Mouse (Mus musculus) liver, adult 2 months (tissue): ENCODE results near the gene Cic. TPM values are rescaled to one million over a fixed set of nuclear protein-coding genes. Genes with fewer than 3 reads are reported as not detected.
A peak's percentile ranks its signal among the peaks of the same experiment; 100 is the strongest.

ENCODE experiments used
- DNase-seq: peaks from one replicate; pipeline ENCODE4 v3.0.0-alpha.2; 2011; ENCODE audit warnings: low read depth, low spot score; ENCODE audit errors: extremely low read depth
- H3K27ac ChIP-seq: fragments of 200-500 bp; replicated peaks from 2 replicates; pipeline ENCODE4 v1.5.1; 2012; ENCODE audit warnings: low read depth, mild to moderate bottlenecking, control low read depth, inconsistent platforms, low read length; ENCODE audit not compliant: insufficient read depth
- H3K27me3 ChIP-seq: fragments of 200-500 bp; 2 replicates; pipeline ENCODE4 v1.6.1; 2012; ENCODE audit warnings: mild to moderate bottlenecking, moderate library complexity, low read length, inconsistent platforms; ENCODE audit not compliant: control insufficient read depth, insufficient read depth
- H3K36me3 ChIP-seq: fragments of 200-500 bp; 2 replicates; pipeline ENCODE4 v1.6.1; 2012; ENCODE audit warnings: low read length, inconsistent platforms; ENCODE audit not compliant: control insufficient read depth, insufficient read depth
- H3K4me1 ChIP-seq: fragments of 200-500 bp; 2 replicates; pipeline ENCODE4 v1.6.1; 2011; ENCODE audit warnings: low read length; ENCODE audit not compliant: control insufficient read depth, insufficient read depth
- H3K4me3 ChIP-seq: fragments of 200-500 bp; 2 replicates; pipeline ENCODE4 v1.5.1; 2011; ENCODE audit warnings: low read depth, mild to moderate bottlenecking, control low read depth, low read length, moderate library complexity; ENCODE audit not compliant: insufficient read depth
- H3K79me2 ChIP-seq: fragments of 200-500 bp; 2 replicates; pipeline ENCODE4 v1.6.1; 2012; ENCODE audit warnings: inconsistent platforms, mild to moderate bottlenecking, low read length, moderate library complexity; ENCODE audit not compliant: control insufficient read depth, insufficient read depth
- H3K9ac ChIP-seq: fragments of 200-500 bp; 2 replicates; pipeline ENCODE4 v1.6.1; 2012; ENCODE audit warnings: low read depth, mild to moderate bottlenecking, control low read depth, inconsistent platforms, low read length
- CTCF ChIP-seq: fragments of 200-500 bp; IDR thresholded peaks from 2 replicates; pipeline ENCODE4 v1.5.1; 2011; ENCODE audit warnings: low read depth, low read length, control low read depth
- POLR2A ChIP-seq: fragments of 200-500 bp; IDR thresholded peaks from 2 replicates; pipeline ENCODE4 v1.6.1; 2011; ENCODE audit warnings: low read length, control low read depth; ENCODE audit not compliant: insufficient read depth; ENCODE audit errors: extremely low read depth
- WGBS: fragments of 180-500 bp; shearing (Covaris S2); methylation state at CpG from one replicate; pipeline ENCODE4 v1.1.7; 2018; 5-methylcytosine and 5-hydroxymethylcytosine counted together
- polyA plus RNA-seq: library from polyadenylated mRNA; depleted of rRNA; stranded (reverse); fragments of >200 nt; gene quantifications from 2 replicates; pipeline ENCODE4 v1.2.3, GENCODE M21; 2012
- total RNA-seq: library from RNA; depleted of rRNA; stranded (reverse); fragments of >200 nt; gene quantifications from 2 replicates; pipeline ENCODE4 v1.2.3, GENCODE M21; 2014

Gene Cic
- total and polyA plus RNA-seq, 2 experiments = 5.3 to 23.3 TPM

- Histone ChIP-seq H3K36me3 (peaks cover 16% of the 10 kb centered on the region), H3K27ac (no peak overlapping the region), H3K79me2 (no peaks in the 10 kb centered on the region), H3K27me3 (no peaks in the 10 kb centered on the region), H3K9ac (no peak overlapping the region), H3K4me3 (no peak overlapping the region), H3K4me1 (peaks cover 4% of the 10 kb centered on the region)
- WGBS = 97% methylated on average over 12 of the region's 12 CpGs
- DNase-seq = no peak
- no peak for TF ChIP-seq POLR2A
- no peak for TF ChIP-seq CTCF
These were observed 20.5 kb downstream of the Cic start for GRCm38 (mm10) chr7:25288011-25288410.

GRCm38 (mm10) chr7:25288721-25289120 is 21.2 kb downstream of the Cic start:
- no peak for TF ChIP-seq CTCF
- TF ChIP-seq POLR2A = no peak

DNA sequence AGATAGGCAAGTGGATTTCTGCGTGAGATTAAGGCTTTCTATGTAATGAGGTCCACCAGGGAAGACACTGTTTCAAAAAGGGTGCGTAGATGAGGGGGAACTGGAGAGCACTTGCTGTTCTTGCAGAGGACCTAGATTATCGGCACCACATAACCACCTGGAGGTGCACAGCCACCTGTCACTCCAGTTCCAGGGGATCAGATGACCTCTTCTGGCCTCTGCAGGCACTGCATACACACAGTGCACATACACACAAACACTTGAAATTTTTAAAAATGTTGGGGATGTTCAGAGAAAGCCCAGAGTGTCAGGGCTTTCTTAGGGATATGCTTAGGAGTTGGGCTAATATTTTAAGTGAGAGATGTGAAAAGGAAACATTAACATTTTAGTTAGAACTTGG is 22.4 kb downstream of the Cic start:
- no peak overlapping the region for H3K27ac ChIP-seq
- no peak for DNase-seq
- H3K4me1 ChIP-seq = no peaks in the 10 kb centered on the region
- H3K9ac ChIP-seq = no peak overlapping the region
- no peaks in the 10 kb centered on the region for H3K79me2 ChIP-seq
- H3K36me3 ChIP-seq = peaks cover 17% of the 10 kb centered on the region
- H3K4me3 ChIP-seq = no peak overlapping the region
- H3K27me3 ChIP-seq = no peaks in the 10 kb centered on the region
- TF ChIP-seq POLR2A (no peak), CTCF (0 out of 2 replicates have a peak, but pooled peaks have one; percentile 10)
- 100% methylated on average over 3 of the region's 3 CpGs for WGBS

More at GRCm38 (mm10) chr7:25288721-25289120, 21.2 kb downstream of the Cic start:
- Histone ChIP-seq H3K27me3 (no peaks in the 10 kb centered on the region), H3K4me3 (no peak overlapping the region), H3K79me2 (no peaks in the 10 kb centered on the region), H3K27ac (no peak overlapping the region), H3K9ac (no peak overlapping the region), H3K4me1 (no peaks in the 10 kb centered on the region), H3K36me3 (peaks cover 17% of the 10 kb centered on the region)
- no peak for DNase-seq
- 95% methylated on average over 3 of the region's 3 CpGs for WGBS

DNA sequence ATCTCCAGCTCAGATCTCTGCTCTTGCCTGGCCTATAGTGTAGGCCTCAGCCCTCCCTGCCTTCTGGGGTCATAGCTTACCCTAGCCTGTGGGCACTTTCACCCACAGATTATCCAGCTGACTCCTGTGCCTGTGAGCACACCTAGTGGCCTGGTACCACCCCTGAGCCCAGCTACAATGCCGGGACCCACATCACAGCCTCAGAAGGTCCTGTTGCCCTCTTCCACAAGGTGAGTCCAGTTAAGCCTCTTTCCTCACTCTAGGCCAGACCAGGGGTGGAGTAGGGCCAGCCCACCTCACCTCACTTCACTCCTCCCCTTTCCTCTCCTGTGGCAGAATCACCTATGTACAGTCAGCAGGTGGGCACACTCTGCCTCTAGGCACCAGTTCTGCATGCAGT is 23.0 kb downstream of the Cic start:
- no peak overlapping the region for H3K4me3 ChIP-seq
- no peaks in the 10 kb centered on the region for H3K27me3 ChIP-seq
- no peak for DNase-seq
- H3K27ac ChIP-seq = no peak overlapping the region
- no peak overlapping the region for H3K9ac ChIP-seq
- 100% methylated on average over 1 of the region's 1 CpGs for WGBS
- no peaks in the 10 kb centered on the region for H3K79me2 ChIP-seq
- H3K4me1 ChIP-seq = no peaks in the 10 kb centered on the region
- TF ChIP-seq POLR2A (no peak), CTCF (no peak)
- peaks cover 17% of the 10 kb centered on the region for H3K36me3 ChIP-seq

- no peak overlapping the region for H3K27ac ChIP-seq
- TF ChIP-seq POLR2A (no peak), CTCF (no peak)
- DNase-seq = no peak
- no peak overlapping the region for H3K4me3 ChIP-seq
- H3K9ac ChIP-seq = no peak overlapping the region
- no peaks in the 10 kb centered on the region for H3K79me2 ChIP-seq
- no peaks in the 10 kb centered on the region for H3K4me1 ChIP-seq
- H3K36me3 ChIP-seq = peaks cover 17% of the 10 kb centered on the region
- no peaks in the 10 kb centered on the region for H3K27me3 ChIP-seq
- 65% methylated on average over 2 of the region's 2 CpGs for WGBS
These were observed 23.4 kb downstream of the Cic start for GRCm38 (mm10) chr7:25290911-25291310.

GRCm38 (mm10) chr7:25292107-25292506 is 24.6 kb downstream of the Cic start:
- Histone ChIP-seq H3K4me1 (peaks cover 3% of the 10 kb centered on the region), H3K9ac (no peak overlapping the region), H3K4me3 (no peak overlapping the region), H3K27me3 (no peaks in the 10 kb centered on the region), H3K36me3 (peaks cover 8% of the 10 kb centered on the region; the same call in 1 of the 2 replicates), H3K79me2 (no peaks in the 10 kb centered on the region), H3K27ac (no peak overlapping the region)
- TF ChIP-seq CTCF (no peak), POLR2A (no peak)
- 80% methylated on average over 7 of the region's 7 CpGs for WGBS
- no peak for DNase-seq
